Mouse (Mus musculus) liver, embryonic 11.5 days (tissue): ENCODE results near the gene Mgat5. TPM values are rescaled to one million over a fixed set of nuclear protein-coding genes. Genes with fewer than 3 reads are reported as not detected.

ENCODE experiments used
- ATAC-seq: fragments of 200-750 bp; cut with Nextera tagmentation; replicated peaks from 2 replicates; pipeline ENCODE4 v1.8.0; 2017; ENCODE audit warnings: moderate number of reproducible peaks, mild to moderate bottlenecking, moderate TSS enrichment, moderate library complexity; ENCODE audit not compliant: low FRiP score
- DNase-seq: peaks from one replicate; pipeline ENCODE4 v3.0.0-alpha.2; 2017; ENCODE audit warnings: low spot score
- H3K27ac ChIP-seq: fragments of 300-500 bp; sonication (generic); 2 replicates; pipeline ENCODE4 v1.5.1; 2014; ENCODE audit warnings: mild to moderate bottlenecking, low read depth, low read length, control low read depth
- H3K27me3 ChIP-seq: fragments of 300-500 bp; sonication (generic); replicated peaks from 2 replicates; pipeline ENCODE4 v1.6.1; 2014; ENCODE audit warnings: low read length, mixed read lengths; ENCODE audit not compliant: control insufficient read depth, insufficient read depth
- H3K36me3 ChIP-seq: fragments of 300-500 bp; sonication (generic); 2 replicates; pipeline ENCODE4 v1.6.1; 2014; ENCODE audit warnings: mild to moderate bottlenecking, low read length, moderate library complexity, mixed read lengths; ENCODE audit not compliant: control insufficient read depth, insufficient read depth
- H3K4me1 ChIP-seq: fragments of 300-500 bp; sonication (generic); replicated peaks from 2 replicates; pipeline ENCODE4 v1.6.1; 2014; ENCODE audit warnings: low read length, mixed read lengths; ENCODE audit not compliant: control insufficient read depth, insufficient read depth
- H3K4me2 ChIP-seq: fragments of 300-500 bp; sonication (generic); 2 replicates; pipeline ENCODE4 v1.6.1; 2014; ENCODE audit warnings: mild to moderate bottlenecking, control low read depth, moderate library complexity
- H3K4me3 ChIP-seq: fragments of 300-500 bp; sonication (generic); 2 replicates; pipeline ENCODE4 v1.5.1; 2014; ENCODE audit warnings: low read depth, low read length, control low read depth
- H3K9ac ChIP-seq: fragments of 300-500 bp; sonication (generic); 2 replicates; pipeline ENCODE4 v1.6.1; 2014; ENCODE audit warnings: low read depth, low read length, control low read depth
- H3K9me3 ChIP-seq: fragments of 300-500 bp; sonication (generic); 2 replicates; pipeline ENCODE4 v1.6.1; 2016; ENCODE audit warnings: low read length, inconsistent platforms, mixed read lengths; ENCODE audit not compliant: control insufficient read depth
- WGBS: fragments of 180-500 bp; shearing (Covaris S2); extraction: QIAGEN DNeasy Blood & Tissue Kit; methylation state at CpG from one replicate; pipeline ENCODE4 v1.1.7; 2014; 5-methylcytosine and 5-hydroxymethylcytosine counted together
- polyA plus RNA-seq: library from polyadenylated mRNA; unstranded; fragments of >200 nt; fragmentation: Nextera tagmentation; extraction: Ambion mirVana; gene quantifications from 2 replicates; pipeline ENCODE4 v1.2.1, GENCODE M21; 2014

Mgat5 gene
- 1.8 and 2.3 TPM in 2 replicates for polyA plus RNA-seq

DNA sequence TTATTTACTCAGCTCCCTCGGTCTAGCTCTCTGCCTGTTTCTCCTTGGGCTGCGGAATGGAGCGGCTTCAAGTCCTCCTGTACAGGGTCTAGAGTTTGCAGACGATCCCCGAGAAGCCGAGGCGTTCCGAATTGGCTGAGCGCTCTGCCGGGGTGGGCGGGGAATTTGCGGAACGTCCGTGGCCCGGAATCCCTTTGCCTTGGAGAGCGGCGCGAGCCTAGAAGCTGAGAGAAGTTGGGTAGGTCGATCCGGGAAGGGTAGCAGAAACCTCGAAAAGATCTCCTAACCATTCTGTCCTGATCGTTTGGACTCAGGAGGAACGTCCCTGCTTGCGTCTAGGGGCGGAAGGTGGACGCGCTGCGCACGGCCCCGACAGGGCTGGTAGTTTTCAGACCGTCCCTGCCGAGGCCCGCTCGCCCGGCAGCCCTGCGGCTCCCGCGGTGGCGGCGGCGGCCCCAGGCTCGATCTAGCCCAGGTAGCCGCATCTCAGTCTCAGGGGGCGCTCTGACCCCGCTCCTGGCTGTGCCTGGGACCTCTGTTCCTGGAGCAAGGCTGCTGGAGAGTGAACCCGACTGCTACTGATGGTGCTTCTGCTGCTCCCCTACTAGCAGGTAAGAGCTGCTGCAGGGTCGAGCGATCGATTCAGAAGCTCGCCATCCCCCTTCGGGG lies at the start of gene Mgat5:
Gene Mgat5, plus strand, starts transcription at position 199 of the 669 bp plus-strand sequence.
- peak; percentile 90 for ATAC-seq
- Histone ChIP-seq H3K9me3 (no peaks in the 10 kb centered on the region), H3K27me3 (no peaks in the 10 kb centered on the region), H3K36me3 (no peaks in the 10 kb centered on the region), H3K27ac (peak within 1 kb of the TSS; percentile 88), H3K9ac (peak within 1 kb of the TSS; percentile 73), H3K4me1 (peaks cover 5% of the 10 kb centered on the region), H3K4me3 (peak within 1 kb of the TSS; percentile 75), H3K4me2 (peak within 1 kb of the TSS; percentile 89)
- peak; percentile 91 for DNase-seq
- WGBS, result under 1% methylated on average over 51 of the region's 51 CpGs

DNA sequence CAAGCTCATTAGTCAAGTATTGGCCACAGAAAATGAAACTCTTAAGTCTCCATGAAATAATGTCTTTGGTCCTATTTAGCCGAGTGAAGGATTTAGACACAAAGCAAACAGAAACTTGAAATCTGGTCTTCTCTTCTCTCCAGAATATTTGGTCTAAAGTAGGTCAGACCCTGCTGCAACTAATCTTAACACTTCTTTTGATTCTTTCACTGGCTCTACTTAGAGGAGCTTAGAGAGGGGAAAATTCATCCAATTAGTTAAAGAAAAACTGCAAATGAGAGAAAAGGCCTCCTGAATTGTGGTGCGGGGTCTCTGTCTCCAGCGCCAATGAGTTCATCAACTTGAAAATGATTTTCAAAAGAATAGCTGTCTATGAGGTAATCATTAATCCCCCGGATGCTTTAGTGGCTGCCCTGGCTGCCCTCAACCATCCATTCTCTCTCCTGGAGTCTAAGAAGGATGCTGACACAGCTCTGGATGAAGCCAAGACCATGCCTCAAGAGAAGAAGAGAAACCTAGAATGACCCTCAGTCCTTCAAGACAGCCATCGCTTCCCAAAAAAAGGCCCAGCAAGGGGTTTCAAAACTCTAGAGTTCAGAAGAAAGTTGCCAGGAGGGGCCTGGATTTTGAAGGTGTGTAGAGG lies 44.6 kb upstream of the Mgat5 start:
- Histone ChIP-seq H3K4me1 (no peaks in the 10 kb centered on the region), H3K36me3 (no peaks in the 10 kb centered on the region), H3K9me3 (no peaks in the 10 kb centered on the region), H3K27ac (no peak overlapping the region), H3K4me3 (no peak overlapping the region), H3K9ac (no peak overlapping the region), H3K4me2 (no peak overlapping the region), H3K27me3 (no peaks in the 10 kb centered on the region)
- ATAC-seq (no peak), DNase-seq (no peak)
- 84% methylated on average over 5 of the region's 5 CpGs for WGBS

DNA sequence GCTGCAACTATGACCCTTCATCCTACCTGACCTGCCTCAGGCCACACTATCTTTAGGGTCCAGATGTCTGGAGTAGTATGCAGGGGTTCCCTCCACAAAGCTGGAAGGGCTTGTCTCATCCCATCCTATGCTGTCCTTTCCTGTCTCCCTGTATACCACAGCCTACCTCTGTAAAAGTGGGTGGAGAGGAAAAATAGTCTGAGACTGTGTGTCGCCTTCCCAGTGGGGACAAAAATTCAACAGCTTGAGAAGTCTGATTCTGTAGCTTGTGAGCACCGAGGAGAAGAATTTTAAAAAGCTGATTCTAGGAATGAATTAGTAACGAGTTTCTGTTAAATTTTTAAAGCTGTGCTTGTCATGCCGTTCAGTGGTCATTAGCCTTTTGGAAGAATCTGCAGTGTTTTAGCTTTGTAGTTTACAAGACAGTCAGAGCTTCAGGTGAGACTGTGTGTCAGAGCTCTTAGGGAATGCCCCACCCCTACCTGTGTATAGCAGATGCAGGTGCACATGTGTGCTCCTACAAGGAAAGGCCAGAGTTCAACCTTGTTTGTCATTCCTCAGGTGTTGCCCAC lies 40.1 kb upstream of the Mgat5 start:
- WGBS, result 77% methylated on average over 4 of the region's 4 CpGs
- Histone ChIP-seq H3K27me3 (no peaks in the 10 kb centered on the region), H3K27ac (no peak overlapping the region), H3K36me3 (no peaks in the 10 kb centered on the region), H3K9me3 (no peaks in the 10 kb centered on the region), H3K9ac (no peak overlapping the region), H3K4me2 (no peak overlapping the region), H3K4me3 (no peak overlapping the region), H3K4me1 (no peaks in the 10 kb centered on the region)
- ATAC-seq (no peak), DNase-seq (no peak)

DNA sequence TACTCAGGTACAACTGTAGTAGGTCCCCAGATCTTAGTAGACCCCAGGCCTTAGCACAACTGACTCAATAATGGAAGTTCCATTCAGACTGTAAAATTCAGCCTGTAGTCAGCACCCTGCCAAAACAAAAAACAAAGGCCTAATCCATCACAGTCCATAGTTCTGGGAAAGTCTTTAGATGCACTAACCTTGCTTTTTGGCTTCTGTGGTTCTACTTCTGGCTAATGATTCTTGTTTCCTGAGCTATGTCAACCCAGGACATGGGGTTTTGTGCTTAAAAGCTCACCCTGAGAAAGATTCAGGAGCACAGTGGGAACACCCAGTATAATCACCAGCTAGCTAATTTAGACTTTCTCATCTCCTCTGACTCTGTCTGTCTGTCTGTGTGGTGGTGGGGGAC lies 38.3 kb upstream of the Mgat5 start:
- Histone ChIP-seq H3K27me3 (no peaks in the 10 kb centered on the region), H3K4me3 (no peak overlapping the region)

DNA sequence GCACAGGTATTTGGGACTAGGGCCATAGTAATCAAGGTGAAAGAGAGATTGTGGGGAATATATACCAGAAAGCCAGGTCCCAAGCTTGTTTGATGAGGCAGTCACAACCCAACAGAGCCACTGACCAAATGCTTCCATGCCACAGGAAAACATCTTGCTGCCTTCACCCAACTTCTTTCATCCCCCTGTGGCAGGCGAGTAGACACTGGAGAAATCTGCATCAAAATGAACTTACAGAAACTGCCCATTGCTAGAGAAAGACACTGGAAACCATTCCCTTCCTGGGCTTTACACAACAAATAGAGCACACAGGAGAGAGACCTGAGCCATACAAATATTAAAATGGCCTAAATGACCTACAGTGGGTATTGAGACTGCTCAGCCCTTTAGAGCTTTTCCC lies 37.2 kb upstream of the Mgat5 start:
- no peak overlapping the region for H3K9ac ChIP-seq
- no peak overlapping the region for H3K4me3 ChIP-seq
- H3K27me3 ChIP-seq, result no peaks in the 10 kb centered on the region
- DNase-seq (no peak), ATAC-seq (no peak)
- WGBS, result 72% methylated on average over 1 of the region's 1 CpGs
- H3K4me2 ChIP-seq, result no peak overlapping the region
- no peaks in the 10 kb centered on the region for H3K9me3 ChIP-seq
- H3K4me1 ChIP-seq, result no peaks in the 10 kb centered on the region
- H3K36me3 ChIP-seq, result no peaks in the 10 kb centered on the region
- H3K27ac ChIP-seq, result no peak overlapping the region

More for the DNA sequence above, 38.3 kb upstream of the Mgat5 start:
- no peak overlapping the region for H3K4me2 ChIP-seq
- DNase-seq, result no peak
- no peak overlapping the region for H3K27ac ChIP-seq
- no peak for ATAC-seq
- no peak overlapping the region for H3K9ac ChIP-seq
- H3K4me1 ChIP-seq, result no peaks in the 10 kb centered on the region
- H3K36me3 ChIP-seq, result no peaks in the 10 kb centered on the region
- no peaks in the 10 kb centered on the region for H3K9me3 ChIP-seq

DNA sequence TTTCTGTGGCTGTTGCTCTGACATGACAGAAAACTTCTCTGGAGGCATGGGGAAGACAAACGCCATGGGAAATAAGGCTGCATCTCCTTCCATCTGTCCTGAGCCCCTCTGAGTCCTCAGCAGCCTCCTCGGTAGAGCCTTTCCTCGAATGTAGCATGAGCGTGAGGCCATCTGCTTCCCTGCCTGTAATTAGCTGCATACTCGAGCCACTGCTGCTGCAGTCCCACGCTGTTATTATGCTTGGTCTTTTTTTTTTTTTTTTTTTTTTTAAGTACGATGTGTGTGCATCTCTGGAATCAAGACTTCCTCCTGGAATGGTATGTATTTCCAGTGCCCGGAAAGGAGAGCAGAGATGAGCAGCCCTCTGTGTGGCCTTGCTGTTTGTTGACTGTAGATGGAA lies 36.6 kb upstream of the Mgat5 start:
- no peaks in the 10 kb centered on the region for H3K27me3 ChIP-seq
- H3K9ac ChIP-seq, result no peak overlapping the region
- no peak for DNase-seq
- 81% methylated on average over 8 of the region's 8 CpGs for WGBS
- ATAC-seq, result no peak
- H3K4me1 ChIP-seq, result no peaks in the 10 kb centered on the region
- no peak overlapping the region for H3K27ac ChIP-seq
- H3K4me2 ChIP-seq, result no peak overlapping the region
- H3K9me3 ChIP-seq, result no peaks in the 10 kb centered on the region
- H3K36me3 ChIP-seq, result no peaks in the 10 kb centered on the region
- H3K4me3 ChIP-seq, result no peak overlapping the region

DNA sequence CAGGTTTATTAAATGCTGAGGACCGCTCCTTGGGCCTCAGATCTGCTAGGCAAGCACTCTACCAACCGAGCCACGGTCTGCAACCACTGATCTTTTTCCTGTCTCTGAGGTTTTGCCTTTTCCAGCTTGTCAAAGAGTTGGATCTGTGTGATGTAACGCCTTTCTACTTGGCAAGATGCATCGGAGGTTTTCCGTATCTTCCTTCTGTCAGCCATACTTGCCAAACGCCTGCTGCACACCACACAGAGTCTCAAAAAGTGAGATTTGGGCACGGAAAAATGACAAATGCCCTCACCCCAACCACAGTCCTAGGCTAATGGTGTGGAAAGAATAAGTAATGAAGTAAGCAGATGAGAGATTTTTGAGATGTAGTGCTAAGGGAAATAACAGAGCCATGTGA lies 35.3 kb upstream of the Mgat5 start:
- DNase-seq (no peak), ATAC-seq (no peak)
- Histone ChIP-seq H3K4me3 (no peak overlapping the region), H3K9me3 (no peaks in the 10 kb centered on the region), H3K4me1 (no peaks in the 10 kb centered on the region), H3K27ac (no peak overlapping the region), H3K4me2 (no peak overlapping the region), H3K27me3 (no peaks in the 10 kb centered on the region), H3K36me3 (no peaks in the 10 kb centered on the region), H3K9ac (no peak overlapping the region)
- WGBS, result 85% methylated on average over 8 of the region's 8 CpGs

DNA sequence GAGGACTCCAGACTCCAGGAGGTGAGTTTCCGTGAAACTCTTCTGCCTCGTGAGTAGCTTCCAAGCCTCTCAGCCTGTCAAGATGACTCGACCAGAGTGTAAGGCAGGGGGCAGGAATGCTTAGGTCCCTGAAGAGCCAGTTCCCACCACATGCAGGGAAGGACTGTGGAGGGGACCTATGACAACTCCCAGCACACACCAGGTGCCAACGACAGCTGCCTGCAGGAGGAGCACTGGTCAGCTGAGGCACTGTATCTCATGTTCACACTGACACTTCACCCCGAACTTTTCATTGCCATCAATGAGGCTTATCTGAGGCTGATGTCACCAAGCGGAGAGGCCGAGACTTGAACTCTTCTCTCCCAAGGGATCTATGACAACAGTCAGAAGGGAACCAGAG lies 33.5 kb upstream of the Mgat5 start:
- Histone ChIP-seq H3K4me1 (no peaks in the 10 kb centered on the region), H3K36me3 (no peaks in the 10 kb centered on the region), H3K27ac (no peak overlapping the region), H3K4me2 (no peak overlapping the region), H3K27me3 (no peaks in the 10 kb centered on the region), H3K9me3 (no peaks in the 10 kb centered on the region), H3K9ac (no peak overlapping the region), H3K4me3 (no peak overlapping the region)
- DNase-seq (no peak), ATAC-seq (no peak)
- WGBS, result 78% methylated on average over 7 of the region's 7 CpGs

DNA sequence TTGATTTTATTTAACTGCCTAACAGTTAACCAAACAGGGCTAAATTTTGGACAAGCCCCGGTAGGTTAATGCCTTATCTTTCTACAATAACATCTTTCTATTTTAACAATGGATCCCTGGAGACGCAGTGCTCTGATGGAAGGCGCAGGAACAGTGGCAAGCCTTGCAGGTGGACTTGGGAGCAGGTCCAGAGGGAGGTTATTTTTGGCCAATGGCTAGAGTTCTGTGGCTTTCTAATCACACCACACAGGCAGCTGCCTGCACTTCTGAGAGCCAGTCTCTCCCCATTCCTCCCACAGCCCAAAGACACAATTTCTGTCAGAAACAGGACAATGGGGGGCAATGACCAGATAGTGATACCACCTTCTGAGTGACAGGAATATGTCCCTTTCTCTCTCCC lies 31.4 kb upstream of the Mgat5 start:
- ATAC-seq, result no peak
- H3K4me2 ChIP-seq, result no peak overlapping the region
- no peak overlapping the region for H3K27ac ChIP-seq

More for the DNA sequence above, 31.4 kb upstream of the Mgat5 start:
- no peaks in the 10 kb centered on the region for H3K36me3 ChIP-seq
- no peak overlapping the region for H3K4me3 ChIP-seq
- H3K9ac ChIP-seq, result no peak overlapping the region
- H3K27me3 ChIP-seq, result no peaks in the 10 kb centered on the region
- no peaks in the 10 kb centered on the region for H3K9me3 ChIP-seq
- no peak for DNase-seq
- WGBS, result 65% methylated on average over 3 of the region's 3 CpGs
- H3K4me1 ChIP-seq, result no peaks in the 10 kb centered on the region
